Mouse (Mus musculus) cerebellum, postnatal 14 days (tissue): ENCODE results near the gene Atad3a.

Experiments
- DNase-seq, 2 experiments: peaks; one replicate each; pipeline ENCODE4 v3.0.0; 2021; ENCODE audit warnings: mixed read lengths in 2 of 2

The Atad3a gene

GRCm38 (mm10) chr4:155739152-155739551 is 21.7 kb downstream of the Atad3a start:
- DNase-seq, result peak in 1 of 2 experiments; percentile 56

DNA sequence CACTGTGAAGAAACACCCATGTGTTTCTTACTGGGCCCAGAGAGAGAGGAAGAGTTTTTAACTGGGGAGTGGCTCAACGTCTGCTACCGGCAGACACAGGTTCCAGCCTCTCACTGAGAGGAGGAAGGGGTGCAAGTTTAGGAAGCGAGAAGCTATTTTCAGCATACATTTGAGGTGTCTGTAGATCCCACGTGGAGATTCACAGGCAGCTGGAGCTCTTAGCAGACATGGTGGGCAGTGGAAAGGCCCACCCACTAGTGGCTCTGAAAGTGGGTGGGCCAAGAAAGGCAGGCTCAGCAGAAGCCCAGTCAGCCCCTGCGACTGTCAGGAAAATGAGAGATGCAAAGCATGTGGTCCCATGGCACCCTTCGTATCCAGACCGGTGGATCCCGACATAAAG is 22.6 kb downstream of the Atad3a start:
- no peak for DNase-seq

DNA sequence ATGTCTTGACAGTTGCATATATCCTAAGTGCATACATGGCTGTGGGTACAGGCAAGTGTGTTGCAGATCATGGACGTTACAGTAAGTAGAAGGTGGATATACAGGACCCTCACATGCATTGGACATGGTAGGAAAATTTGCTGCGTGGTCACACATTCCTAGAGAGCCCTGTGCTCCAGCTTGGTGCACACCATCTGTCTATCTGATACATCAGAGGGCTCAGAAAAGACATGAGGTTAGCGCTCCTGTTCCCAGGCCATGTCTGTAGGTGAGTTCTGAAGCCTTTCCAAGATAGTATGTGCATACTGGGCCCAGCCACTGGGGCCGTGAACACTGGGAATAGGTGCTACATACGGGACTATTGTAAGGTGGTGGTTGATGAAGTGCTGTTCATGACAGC is 24.5 kb downstream of the Atad3a start:
- peak; percentile 32 to 45 for DNase-seq

DNA sequence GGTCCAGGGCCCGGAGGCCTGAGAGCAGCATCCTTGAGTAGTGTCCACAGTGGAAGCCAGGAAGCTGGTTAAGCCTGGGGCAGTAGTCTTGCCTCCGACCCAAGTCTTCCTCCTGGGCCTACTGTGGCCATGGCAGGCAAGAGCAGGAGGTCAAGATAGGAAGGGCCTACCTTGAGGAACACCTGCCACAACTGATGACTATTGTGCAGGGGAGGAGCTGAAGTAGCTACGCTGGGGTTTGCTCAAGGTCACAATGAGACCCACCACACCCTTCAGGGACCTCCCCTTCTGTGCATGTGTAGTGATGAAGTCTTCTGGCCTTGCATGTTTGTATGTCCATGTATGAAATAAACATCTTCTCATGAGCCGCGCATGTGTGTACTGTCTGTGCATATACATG is 25.1 kb downstream of the Atad3a start:
- DNase-seq, result no peak

GRCm38 (mm10) chr4:155734951-155735702 is 25.8 kb downstream of the Atad3a start:
- peak; percentile 94 to 96 for DNase-seq

DNA sequence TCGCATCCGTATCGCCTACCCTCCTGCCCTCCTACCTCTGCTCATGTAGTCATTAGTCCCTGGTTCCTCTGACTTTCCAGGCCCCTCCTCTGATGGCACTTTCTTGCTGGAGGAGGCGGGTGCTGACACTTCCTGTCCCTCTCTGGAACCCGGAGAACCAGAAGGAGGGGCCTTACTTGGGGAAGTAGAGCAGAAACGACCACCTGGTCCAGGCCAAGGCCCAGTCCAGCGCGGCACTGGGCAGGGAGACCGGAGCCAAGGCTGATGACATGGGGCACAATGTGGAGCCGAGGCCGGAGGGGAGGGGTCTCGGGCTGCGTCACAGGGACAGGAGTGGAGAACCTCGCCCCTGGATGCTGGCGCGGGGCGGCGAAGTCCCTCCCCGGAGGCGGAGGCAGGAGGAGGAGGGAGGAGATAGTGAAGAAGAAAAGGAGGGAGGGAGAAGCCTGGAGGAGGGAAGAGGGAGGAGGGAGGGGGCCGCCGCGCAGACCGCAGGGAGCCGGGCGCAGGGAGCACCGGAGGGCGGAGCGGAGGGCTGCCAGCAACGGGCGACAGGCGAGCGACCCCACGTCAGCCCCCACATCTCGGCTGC is 26.4 kb downstream of the Atad3a start, which contains the start of gene Tmem240:
Tmem240 (plus strand) TSS at position 451 of the 592 bp plus-strand sequence.
- DNase-seq, result peak; percentile 99

- DNase-seq, result peak in 1 of 2 experiments; percentile 35
These were observed 27.6 kb downstream of the Atad3a start for GRCm38 (mm10) chr4:155733267-155733666.

- DNase-seq, result no peak
These were observed 32.9 kb downstream of the Atad3a start for GRCm38 (mm10) chr4:155727993-155728392.

- DNase-seq, result peak; percentile 59 to 69
These were observed 39.2 kb downstream of the Atad3a start for GRCm38 (mm10) chr4:155721668-155722083.

DNA sequence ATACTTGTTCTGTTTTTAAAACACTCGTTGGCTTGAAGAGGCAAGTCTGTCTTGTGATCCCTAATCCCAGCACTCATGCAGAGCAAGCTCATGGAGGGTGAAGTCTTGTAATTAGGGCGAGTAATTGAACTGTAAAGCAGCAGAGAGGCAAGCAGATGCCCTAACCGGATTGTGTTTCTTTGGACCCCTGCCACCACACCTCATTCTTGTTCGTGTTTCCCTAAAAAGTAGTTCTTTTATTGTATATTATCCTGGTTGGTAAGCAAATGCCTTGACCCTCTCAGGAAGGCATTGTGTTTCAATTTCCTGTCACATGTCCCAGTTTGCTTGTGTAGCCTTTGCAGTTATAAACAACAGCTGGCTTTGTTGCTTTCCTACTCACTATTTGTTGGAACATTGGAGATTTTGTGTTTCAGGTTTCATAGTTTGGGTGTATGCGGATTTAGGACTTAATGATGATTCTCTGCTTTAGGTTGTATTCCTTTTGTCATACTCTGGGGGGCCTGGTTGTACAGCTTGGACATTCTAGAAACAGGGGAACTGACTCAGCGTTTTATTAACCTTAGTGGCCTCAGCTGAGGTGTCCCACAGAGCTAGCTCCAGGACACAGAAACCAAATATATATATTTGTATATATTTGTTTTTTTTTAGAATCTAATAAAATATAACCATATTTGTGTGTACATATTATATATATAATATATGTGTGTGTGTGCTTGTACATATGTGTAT is 50.2 kb downstream of the Atad3a start:
- peak; percentile 60 to 71 for DNase-seq

- DNase-seq, result no peak
These were observed 51.9 kb downstream of the Atad3a start for GRCm38 (mm10) chr4:155708988-155709387.

GRCm38 (mm10) chr4:155708582-155708981 is 52.3 kb downstream of the Atad3a start:
- DNase-seq, result no peak

GRCm38 (mm10) chr4:155705592-155705929 is 55.3 kb downstream of the Atad3a start:
- no peak for DNase-seq

DNA sequence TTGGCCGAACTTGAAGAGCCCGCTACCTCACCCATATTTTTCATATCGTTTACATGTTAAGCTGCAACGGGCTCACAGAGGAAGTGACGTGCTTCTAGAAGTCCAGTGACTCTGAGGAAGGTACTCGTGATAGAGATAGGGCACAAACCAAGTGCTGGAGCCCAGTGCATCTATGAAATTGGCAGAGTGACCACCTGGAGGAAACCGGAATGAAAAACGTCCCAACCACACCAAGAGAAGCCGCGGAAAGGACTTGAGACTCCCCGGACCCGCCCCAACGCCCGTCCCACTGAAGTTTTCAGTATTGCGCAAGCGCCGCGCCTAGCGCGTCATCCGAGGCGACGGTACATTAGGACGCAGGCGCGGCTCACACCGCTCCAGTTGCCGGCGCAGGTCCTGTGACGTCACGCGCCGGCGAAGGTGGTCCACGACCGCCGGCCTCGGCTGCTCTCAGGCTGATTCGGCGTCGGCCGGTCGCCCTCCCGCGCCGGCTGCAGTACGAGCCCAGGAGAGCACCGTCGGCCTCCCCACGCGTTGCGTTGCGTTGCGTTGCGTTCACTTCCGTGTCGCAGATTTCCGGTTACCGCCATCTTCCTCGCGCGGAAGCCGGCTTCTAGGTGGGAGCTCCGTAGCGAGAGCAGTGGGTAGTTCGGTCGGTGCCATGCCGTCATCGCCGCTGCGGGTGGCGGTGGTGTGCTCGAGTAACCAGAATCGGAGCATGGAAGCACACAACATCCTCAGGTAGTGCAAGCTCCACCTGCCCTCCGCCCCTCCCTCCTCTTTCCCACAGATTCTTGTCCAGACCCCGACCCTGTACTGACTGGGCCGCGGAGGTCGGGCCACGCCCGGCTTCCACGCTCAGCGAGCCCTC is 55.9 kb downstream of the Atad3a start, which contains the start of gene Ssu72:
Ssu72 (plus strand) TSS at position 80 of the 871 bp plus-strand sequence.
- DNase-seq, result peak; percentile 95 to 97

DNA sequence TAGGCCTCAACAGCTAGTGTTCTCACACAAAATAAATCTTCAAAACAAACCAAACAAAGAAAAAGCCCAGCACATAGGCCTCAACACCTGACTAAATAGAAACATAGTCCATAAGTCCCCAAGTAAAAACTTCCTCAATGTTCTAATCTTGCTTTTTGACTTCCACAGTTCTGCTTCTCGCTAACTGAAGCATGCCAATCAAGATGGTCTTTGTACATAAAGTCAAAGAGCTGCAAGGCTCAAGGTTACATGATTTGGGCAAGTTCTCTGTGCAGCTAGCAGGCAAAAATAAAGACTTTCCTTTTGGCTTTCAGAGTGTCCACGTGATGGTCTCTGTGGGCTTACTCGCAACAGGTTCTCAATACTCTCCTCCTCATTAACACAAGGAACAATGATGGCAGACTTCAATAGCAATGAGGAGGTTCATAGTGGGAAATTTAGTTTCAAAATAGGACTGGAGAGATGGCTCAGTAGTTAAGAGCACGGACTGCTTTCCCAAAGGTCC is 57.4 kb downstream of the Atad3a start:
- no peak for DNase-seq

GRCm38 (mm10) chr4:155700425-155700824 is 60.5 kb downstream of the Atad3a start:
- peak; percentile 24 to 32 for DNase-seq

GRCm38 (mm10) chr4:155696261-155697255 is 64.3 kb downstream of the Atad3a start:
- peak; percentile 54 to 58 for DNase-seq

DNA sequence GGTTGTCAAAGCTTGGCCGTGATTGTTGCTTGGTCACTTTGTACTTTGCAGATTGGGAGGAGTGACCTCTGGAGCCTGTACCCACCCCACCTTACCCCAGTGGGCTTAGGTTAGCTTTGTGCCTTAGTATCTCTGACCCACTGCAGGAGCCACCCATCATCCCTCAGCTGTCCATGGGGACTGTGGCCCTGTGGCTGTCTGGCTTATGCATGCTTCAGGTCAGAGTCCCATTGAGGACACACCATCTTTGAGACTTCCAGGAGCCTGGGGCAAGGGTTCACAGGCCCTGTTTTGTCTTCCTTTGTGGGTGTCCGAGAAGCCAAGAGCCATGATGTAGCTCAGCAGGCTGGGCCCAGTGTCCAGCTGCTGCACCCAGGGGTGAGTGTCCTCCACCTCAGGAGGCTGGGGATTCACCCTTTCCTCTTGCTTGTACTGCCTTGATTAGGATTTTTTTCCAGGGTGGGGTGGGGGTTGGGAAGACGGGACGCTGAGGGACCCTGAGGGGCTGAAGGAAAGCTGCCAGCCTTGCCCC is 65.3 kb downstream of the Atad3a start:
- peak in 1 of 2 experiments; percentile 32 for DNase-seq

- DNase-seq, result peak; percentile 75 to 78
These were observed 66.2 kb downstream of the Atad3a start for GRCm38 (mm10) chr4:155694482-155695401.

- peak; percentile 89 to 90 for DNase-seq
These were observed 66.8 kb downstream of the Atad3a start, which contains the start of gene Fndc10 for GRCm38 (mm10) chr4:155694111-155694481. Gene Fndc10 (plus strand): TSS chr4:155694342.
